Mouse (Mus musculus): ENCODE results near the gene Rnf141. TPM values are rescaled to one million over a fixed set of nuclear protein-coding genes. Genes with fewer than 3 reads are reported as not detected.

Rnf141 gene
- polyA plus RNA-seq, 1 experiment, result 12.4 TPM

GRCm38 (mm10) chr7:110790878-110791277, 53.4 kb downstream of the Rnf141 start:
- Histone ChIP-seq H3K27me3 (ENCODE audit: control insufficient read depth, insufficient read depth, low read length) (no peaks in the 10 kb centered on the region), H3K36me3 (ENCODE audit: control insufficient read depth, insufficient read depth, low read length) (0 out of 2 replicates have a peak, but pooled peaks cover 3% of the 10 kb centered on the region)
- WGBS, result 89% methylated on average over 8 of the region's 8 CpGs

GRCm38 (mm10) chr7:110787310-110787709, 56.9 kb downstream of the Rnf141 start:
- 89% methylated on average over 6 of the region's 6 CpGs for WGBS
- no peak for DNase-seq (ENCODE audit: low read depth in 1 of 2, low spot score in 2 of 2)
- H3K4me1 ChIP-seq (ENCODE audit: control insufficient read depth, insufficient read depth, insufficient read length), result no peaks in the 10 kb centered on the region
- H3K27ac ChIP-seq (ENCODE audit: insufficient read depth, low read length), result no peak overlapping the region
- TF ChIP-seq CTCF (IDR thresholded peaks at IDR 0.05; ENCODE audit: extremely low read depth, insufficient read depth, insufficient read length, insufficient replicate concordance) (no peak), POLR2A (IDR thresholded peaks at IDR 0.05; ENCODE audit: low read depth, low read length) (no peak)
- no peak overlapping the region for H3K4me3 ChIP-seq (ENCODE audit: extremely low read depth, insufficient read depth, insufficient read length)
- H3K36me3 ChIP-seq (ENCODE audit: control insufficient read depth, insufficient read depth, low read length), result 0 out of 2 replicates have a peak, but pooled peaks cover 3% of the 10 kb centered on the region
- no peaks in the 10 kb centered on the region for H3K27me3 ChIP-seq (ENCODE audit: control insufficient read depth, insufficient read depth, low read length)

More at GRCm38 (mm10) chr7:110790878-110791277, 53.4 kb downstream of the Rnf141 start:
- peaks cover 2% of the 10 kb centered on the region; the same call in 1 of the 2 replicates for H3K4me1 ChIP-seq (ENCODE audit: control insufficient read depth, insufficient read depth, insufficient read length)
- DNase-seq (ENCODE audit: low read depth in 1 of 2, low spot score in 2 of 2), result no peak
- H3K27ac ChIP-seq (ENCODE audit: insufficient read depth, low read length), result no peak overlapping the region
- no peak overlapping the region for H3K4me3 ChIP-seq (ENCODE audit: extremely low read depth, insufficient read depth, insufficient read length)
- TF ChIP-seq CTCF (IDR thresholded peaks at IDR 0.05; ENCODE audit: extremely low read depth, insufficient read depth, insufficient read length, insufficient replicate concordance) (no peak), POLR2A (IDR thresholded peaks at IDR 0.05; ENCODE audit: low read depth, low read length) (no peak)

GRCm38 (mm10) chr7:110785741-110786146, 58.5 kb downstream of the Rnf141 start:
- 84% methylated on average over 3 of the region's 3 CpGs for WGBS
- H3K36me3 ChIP-seq (ENCODE audit: control insufficient read depth, insufficient read depth, low read length), result no peaks in the 10 kb centered on the region

GRCm38 (mm10) chr7:110784965-110785364, 59.3 kb downstream of the Rnf141 start:
- Histone ChIP-seq H3K27ac (ENCODE audit: insufficient read depth, low read length) (no peak overlapping the region), H3K4me1 (ENCODE audit: control insufficient read depth, insufficient read depth, insufficient read length) (peaks cover 3% of the 10 kb centered on the region; the same call in 1 of the 2 replicates), H3K4me3 (ENCODE audit: extremely low read depth, insufficient read depth, insufficient read length) (no peak overlapping the region), H3K36me3 (ENCODE audit: control insufficient read depth, insufficient read depth, low read length) (no peaks in the 10 kb centered on the region; the same call in 1 of the 2 replicates), H3K27me3 (ENCODE audit: control insufficient read depth, insufficient read depth, low read length) (no peaks in the 10 kb centered on the region)
- DNase-seq (ENCODE audit: low read depth in 1 of 2, low spot score in 2 of 2), result no peak
- WGBS, result 92% methylated on average over 8 of the region's 8 CpGs
- TF ChIP-seq CTCF (IDR thresholded peaks at IDR 0.05; ENCODE audit: extremely low read depth, insufficient read depth, insufficient read length, insufficient replicate concordance) (no peak), POLR2A (IDR thresholded peaks at IDR 0.05; ENCODE audit: low read depth, low read length) (no peak)

More at GRCm38 (mm10) chr7:110785741-110786146, 58.5 kb downstream of the Rnf141 start:
- Histone ChIP-seq H3K27me3 (ENCODE audit: control insufficient read depth, insufficient read depth, low read length) (no peaks in the 10 kb centered on the region), H3K27ac (ENCODE audit: insufficient read depth, low read length) (peak overlapping the region; percentile 12; the same call in 1 of the 2 replicates), H3K4me3 (ENCODE audit: extremely low read depth, insufficient read depth, insufficient read length) (no peak overlapping the region), H3K4me1 (ENCODE audit: control insufficient read depth, insufficient read depth, insufficient read length) (peaks cover 3% of the 10 kb centered on the region; the same call in 1 of the 2 replicates)
- DNase-seq (ENCODE audit: low read depth in 1 of 2, low spot score in 2 of 2), result no peak
- TF ChIP-seq POLR2A (IDR thresholded peaks at IDR 0.05; ENCODE audit: low read depth, low read length) (no peak), CTCF (IDR thresholded peaks at IDR 0.05; ENCODE audit: extremely low read depth, insufficient read depth, insufficient read length, insufficient replicate concordance) (no peak)

- 90% methylated on average over 10 of the region's 10 CpGs for WGBS
- H3K27ac ChIP-seq (ENCODE audit: insufficient read depth, low read length), result no peak overlapping the region
- H3K4me1 ChIP-seq (ENCODE audit: control insufficient read depth, insufficient read depth, insufficient read length), result peaks cover 3% of the 10 kb centered on the region; the same call in 1 of the 2 replicates
- peaks cover 2% of the 10 kb centered on the region; the same call in 1 of the 2 replicates for H3K36me3 ChIP-seq (ENCODE audit: control insufficient read depth, insufficient read depth, low read length)
- TF ChIP-seq CTCF (IDR thresholded peaks at IDR 0.05; ENCODE audit: extremely low read depth, insufficient read depth, insufficient read length, insufficient replicate concordance), result no peak
- TF ChIP-seq POLR2A (IDR thresholded peaks at IDR 0.05; ENCODE audit: low read depth, low read length), result no peak
- H3K27me3 ChIP-seq (ENCODE audit: control insufficient read depth, insufficient read depth, low read length), result no peaks in the 10 kb centered on the region
- no peak for DNase-seq (ENCODE audit: low read depth in 1 of 2, low spot score in 2 of 2)
- H3K4me3 ChIP-seq (ENCODE audit: extremely low read depth, insufficient read depth, insufficient read length), result no peak overlapping the region
These were observed 61.3 kb downstream of the Rnf141 start for GRCm38 (mm10) chr7:110782845-110783478.

GRCm38 (mm10) chr7:110782135-110782534, 62.1 kb downstream of the Rnf141 start:
- TF ChIP-seq CTCF (IDR thresholded peaks at IDR 0.05; ENCODE audit: extremely low read depth, insufficient read depth, insufficient read length, insufficient replicate concordance) (no peak), POLR2A (IDR thresholded peaks at IDR 0.05; ENCODE audit: low read depth, low read length) (no peak)
- DNase-seq (ENCODE audit: low read depth in 1 of 2, low spot score in 2 of 2), result no peak
- 69% methylated on average over 7 of the region's 7 CpGs for whole genome bisulfite sequencing
- Histone ChIP-seq H3K36me3 (ENCODE audit: control insufficient read depth, insufficient read depth, low read length) (peaks cover 2% of the 10 kb centered on the region; the same call in 1 of the 2 replicates), H3K27me3 (ENCODE audit: control insufficient read depth, insufficient read depth, low read length) (no peaks in the 10 kb centered on the region), H3K4me3 (ENCODE audit: extremely low read depth, insufficient read depth, insufficient read length) (no peak overlapping the region), H3K4me1 (ENCODE audit: control insufficient read depth, insufficient read depth, insufficient read length) (peaks cover 3% of the 10 kb centered on the region; the same call in 1 of the 2 replicates), H3K27ac (ENCODE audit: insufficient read depth, low read length) (no peak overlapping the region)
